Mouse (Mus musculus) frontal cortex, postnatal 14 days (tissue): ENCODE results near the gene Hnrnpl.

Experiments used
- DNase-seq, 2 experiments: peaks; one replicate each; pipeline ENCODE4 v3.0.0; 2022; ENCODE audit warnings: low spot score in 2 of 2

Gene Hnrnpl

GRCm38 (mm10) chr7:28790066-28790806 lies 18.1 kb upstream of the Hnrnpl start:
- no peak for DNase-seq

- no peak for DNase-seq
These were observed 16.6 kb upstream of the Hnrnpl start for GRCm38 (mm10) chr7:28791706-28792105.

DNA sequence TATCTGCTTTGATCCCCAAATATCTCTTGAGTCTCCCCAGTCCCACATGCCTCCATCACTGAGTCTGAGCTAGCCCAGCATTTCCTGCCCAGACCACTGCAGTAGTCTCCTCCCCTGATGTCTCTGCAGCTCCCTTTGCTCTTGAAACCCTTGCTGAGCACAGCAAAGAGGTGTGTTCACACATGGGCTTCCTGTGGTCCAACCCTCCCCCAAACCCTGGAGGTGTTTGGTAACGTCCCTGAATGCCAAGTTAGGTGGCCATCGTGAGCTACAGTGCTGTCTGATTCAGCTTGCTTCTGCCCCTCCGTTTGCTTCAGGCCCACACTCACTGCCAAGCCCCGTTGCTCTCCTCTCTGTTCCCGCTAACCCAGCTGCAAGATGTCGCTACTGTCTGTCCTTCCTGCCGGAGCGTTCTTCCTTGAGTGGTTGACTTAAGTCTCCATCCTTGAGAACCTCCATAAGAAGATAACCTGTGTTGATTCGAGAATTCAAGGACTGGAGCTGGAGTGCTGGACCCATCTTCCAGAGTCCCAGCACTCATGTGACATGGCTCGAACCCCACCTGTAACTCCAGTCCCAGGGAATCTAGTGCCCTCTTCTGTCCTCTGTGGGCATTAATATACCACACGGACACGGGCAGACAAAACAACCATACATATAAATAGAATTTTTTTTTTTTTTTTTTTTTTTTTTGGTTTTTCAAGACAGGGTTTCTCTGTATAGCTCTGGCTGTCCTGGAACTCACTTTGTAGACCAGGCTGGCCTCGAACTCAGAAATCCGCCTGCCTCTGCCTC lies 15.8 kb upstream of the Hnrnpl start:
- DNase-seq = no peak

DNA sequence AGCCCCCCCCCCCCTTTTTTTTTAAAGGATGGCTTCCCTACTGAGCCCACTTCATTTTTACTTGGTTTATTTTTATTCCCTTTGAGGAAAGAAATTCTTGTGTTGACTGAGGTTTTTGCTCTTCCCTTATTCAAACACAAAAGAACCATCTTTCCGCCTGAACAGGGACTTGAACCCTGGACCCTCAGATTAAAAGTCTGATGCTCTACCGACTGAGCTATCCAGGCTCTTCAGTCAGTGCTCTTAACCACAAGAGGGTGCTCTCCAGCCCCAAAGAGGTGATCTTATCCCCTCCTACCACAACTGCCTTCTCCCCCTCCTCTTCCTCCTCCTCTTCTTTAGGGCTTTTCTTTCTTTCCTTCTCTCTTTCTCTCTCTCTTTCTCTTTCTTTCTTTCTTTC lies 14.5 kb upstream of the Hnrnpl start:
- DNase-seq = no peak

DNA sequence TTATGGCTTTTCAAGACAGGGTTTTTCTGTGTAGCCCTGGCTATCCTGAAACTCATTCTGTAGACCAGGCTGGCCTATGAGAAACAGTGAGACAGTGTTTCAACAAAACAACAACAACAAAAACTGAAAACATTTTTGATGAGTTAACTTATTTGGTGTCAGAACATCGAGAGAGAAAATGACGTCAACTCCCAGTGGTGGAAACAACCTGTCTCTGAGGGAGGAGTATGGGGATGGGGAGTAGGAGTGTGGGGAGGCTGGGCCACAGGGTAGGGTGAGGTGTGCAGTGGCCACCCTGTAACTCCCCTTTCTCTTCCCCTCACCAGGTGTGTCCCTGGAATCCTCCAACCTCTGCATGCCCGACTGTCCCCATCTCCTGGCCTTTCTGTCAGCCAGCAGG lies 13.8 kb upstream of the Hnrnpl start:
- no peak for DNase-seq

DNA sequence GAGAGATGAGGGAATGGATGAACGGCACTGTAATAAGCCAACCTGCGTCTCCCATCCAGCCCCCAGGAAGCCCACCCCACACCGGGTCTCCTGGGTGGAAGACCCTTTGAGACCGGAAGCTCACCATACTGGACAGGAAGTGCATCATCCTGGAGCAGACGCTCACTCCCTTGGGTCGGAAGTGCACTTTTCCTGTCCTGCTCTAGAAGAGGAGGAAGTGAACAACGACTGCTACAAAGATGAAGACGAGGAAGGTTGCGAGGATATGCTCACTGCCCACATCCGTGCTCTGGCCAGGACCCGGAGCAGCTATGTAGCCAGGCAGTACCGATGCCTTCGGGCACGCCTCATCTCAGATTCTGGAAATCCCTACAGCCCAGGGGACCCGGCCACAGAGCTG lies 12.5 kb upstream of the Hnrnpl start:
- no peak for DNase-seq

DNA sequence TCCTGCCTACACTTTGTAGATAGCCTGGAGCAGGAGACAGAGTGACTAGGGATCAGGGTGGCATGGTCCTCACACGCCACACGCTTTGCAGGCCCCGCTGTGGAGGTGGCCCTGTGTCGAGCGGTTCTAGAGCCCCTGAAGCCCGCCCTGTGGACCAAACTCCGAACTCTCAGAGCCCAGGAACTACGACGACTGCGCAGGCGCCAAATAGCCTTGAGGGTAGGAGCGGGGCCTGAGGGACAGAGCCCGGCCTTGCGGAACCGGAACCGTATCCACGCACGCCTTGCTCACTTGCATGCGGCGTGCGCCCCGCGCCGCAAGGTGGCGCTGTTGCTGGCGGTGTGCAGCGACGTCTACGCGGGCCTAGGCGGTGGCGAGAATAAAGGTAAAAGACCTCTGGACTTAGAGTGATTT lies 11.8 kb upstream of the Hnrnpl start:
- DNase-seq = peak in 1 of 2 experiments; percentile 64

DNA sequence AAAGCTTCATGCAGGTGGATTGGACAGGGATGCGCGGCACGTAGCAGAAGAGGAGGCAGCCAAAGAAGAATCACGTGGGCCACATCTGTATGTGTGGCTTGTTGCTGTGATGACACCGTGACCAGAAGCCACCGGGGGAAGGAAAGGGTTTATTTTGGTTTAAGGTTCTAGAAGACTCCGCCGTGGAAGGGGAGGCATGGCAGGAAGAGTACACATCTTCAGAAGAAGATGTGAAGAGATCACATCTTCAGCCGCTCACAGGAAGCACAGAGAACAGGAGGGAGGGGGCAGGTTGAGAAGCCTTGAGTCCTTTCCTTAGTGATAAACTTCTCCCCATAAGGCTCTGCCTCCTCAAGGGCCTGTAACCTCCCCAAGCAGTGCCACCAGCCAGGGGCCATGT lies 8.3 kb upstream of the Hnrnpl start:
- DNase-seq = no peak

DNA sequence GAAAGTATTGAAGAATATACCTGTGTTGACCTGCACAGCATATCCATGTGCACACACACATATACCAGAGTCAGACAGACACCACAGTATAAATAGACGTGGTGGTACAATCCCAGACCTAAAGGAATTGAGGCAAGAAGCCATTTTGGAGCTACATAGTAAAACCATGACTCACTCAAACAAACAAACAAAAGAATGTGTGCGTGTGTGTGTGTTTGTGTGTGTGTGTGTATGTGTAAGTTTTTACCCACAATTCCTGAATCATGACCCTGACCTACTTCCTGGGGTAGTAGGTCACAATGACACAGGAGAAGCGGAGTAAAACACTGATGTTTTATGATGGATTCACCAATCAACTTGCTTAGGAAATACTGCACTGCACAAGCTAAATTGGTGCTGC lies 6.9 kb upstream of the Hnrnpl start:
- DNase-seq = no peak

GRCm38 (mm10) chr7:28801901-28802670 lies 6.3 kb upstream of the Hnrnpl start:
- DNase-seq = no peak

DNA sequence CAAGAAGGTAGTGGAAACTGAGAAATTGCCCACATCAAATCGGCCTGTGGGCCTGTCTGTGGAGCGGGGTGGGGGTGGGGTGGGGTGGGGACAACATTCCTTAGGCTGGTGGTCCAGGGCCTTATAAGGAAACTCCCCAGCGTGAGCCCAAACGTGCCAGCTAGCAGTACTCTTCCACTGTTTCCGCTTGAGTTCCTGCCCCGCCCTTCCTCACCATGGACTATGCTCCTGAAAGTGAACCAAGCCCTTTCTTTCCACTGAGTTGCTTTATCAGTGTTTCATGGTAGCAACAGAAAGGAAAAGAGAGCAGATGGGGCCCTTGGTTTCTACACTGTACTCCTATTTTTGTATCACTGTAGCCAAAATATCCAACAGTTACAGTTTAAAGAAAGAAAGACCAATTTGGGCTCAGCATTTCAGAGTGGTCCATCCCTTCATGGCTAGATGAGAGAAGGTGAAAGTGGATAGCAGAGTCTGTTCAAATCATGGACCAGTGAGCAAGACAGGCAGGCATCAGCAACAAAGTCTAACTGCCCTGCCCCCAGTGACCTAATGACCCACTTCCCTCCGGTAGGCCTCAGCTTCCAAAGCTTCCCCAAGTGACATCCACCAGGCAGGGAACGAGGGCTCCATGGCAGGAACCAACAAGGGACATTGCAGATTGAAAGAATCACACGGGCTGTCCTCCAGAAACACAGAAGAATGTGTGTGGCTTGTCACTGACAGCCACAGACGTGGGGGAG lies 5.3 kb upstream of the Hnrnpl start:
- no peak for DNase-seq

- DNase-seq = no peak
These were observed 4.6 kb upstream of the Hnrnpl start for GRCm38 (mm10) chr7:28803756-28804155.

DNA sequence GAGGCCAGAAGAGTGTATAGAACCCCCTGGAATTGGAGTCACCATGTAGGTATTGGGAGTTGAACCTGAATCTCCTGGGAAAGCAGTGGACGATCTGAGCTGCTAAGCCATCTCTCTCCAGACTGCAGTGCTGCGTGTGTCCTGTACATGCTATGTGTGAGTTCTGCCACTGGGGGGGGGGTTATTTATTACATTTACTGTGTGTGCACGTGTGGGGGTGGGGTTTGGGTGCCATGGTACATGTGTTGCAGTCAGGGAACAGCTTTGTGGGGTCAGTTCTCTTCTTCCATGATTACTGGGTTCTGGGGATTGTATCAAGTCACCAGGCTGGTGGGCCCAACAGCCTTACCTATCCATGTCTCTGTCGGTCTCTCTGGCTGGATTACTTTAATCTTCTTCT lies 1.5 kb upstream of the Hnrnpl start:
- DNase-seq = no peak

GRCm38 (mm10) chr7:28807641-28808220 lies 610 bp upstream of the Hnrnpl start:
- DNase-seq = no peak

- peak; percentile 90 to 94 for DNase-seq
These were observed 634 bp downstream of the Hnrnpl start for GRCm38 (mm10) chr7:28808957-28809393.

GRCm38 (mm10) chr7:28809401-28810089 lies 1.2 kb downstream of the Hnrnpl start:
- DNase-seq = peak in 1 of 2 experiments; percentile 52

DNA sequence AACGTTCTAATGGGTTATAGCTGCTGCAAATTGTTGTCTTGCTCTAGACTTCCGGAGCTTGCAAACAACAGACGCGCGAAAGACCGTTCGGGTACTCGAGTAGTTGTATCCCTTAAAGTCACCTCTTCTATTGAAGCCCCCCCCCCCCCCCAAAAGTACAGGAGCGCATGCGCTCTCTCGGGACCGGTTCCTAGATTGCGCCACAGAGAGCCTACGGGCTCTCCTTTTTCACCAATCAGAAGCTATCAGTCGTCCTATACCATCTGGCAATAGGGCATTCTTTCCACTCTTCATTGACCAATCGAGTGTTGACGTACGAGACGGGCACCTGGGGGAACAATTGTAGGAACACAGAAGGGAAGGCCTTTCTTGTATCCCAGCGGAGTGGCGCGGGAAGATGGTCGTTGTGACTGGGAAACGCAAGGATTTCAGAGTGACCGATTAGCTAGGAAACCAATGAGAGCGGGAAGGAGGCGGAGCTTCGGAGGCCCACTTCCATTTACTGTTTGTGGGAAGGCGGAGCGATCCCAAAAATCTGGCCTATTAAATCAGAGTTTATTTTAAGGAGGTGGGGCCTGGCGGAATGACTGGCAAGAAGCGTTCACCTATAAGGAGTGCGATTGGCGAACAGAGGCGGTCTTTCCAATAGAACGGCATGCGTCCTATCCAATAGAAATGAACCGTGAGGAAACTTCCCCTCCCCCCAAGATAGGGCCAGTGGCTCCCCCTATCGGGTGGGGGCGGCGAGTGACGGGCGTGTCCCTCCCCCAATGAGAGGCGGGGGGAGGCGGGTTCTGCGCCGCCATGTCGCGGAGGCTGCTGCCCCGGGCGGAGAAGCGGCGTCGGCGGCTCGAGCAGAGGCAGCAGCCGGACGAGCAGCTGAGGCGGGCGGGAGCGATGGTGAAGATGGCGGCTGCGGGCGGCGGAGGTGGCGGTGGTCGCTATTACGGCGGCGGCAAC lies 2.0 kb downstream of the Hnrnpl start:
- peak; percentile 96 to 99 for DNase-seq

DNA sequence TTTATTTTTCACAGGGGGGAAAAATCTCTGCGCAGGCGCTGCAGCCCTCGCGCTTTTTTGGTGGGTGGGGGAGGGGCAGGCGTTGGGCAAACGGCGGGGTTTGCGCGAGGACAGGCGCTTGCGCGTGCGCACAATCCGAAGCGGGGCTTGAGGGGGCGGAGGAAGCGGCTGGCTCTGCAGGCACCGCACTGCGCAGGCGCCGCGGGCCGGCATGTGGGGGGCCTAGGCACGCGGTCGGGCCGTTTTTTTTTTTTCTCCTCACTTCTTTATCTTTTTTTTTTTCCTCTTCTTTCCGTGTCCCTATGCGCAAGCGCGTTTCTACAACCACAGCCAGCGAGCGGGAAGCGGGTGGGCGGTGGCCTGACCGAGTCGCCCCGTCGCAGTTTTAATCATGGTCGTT lies 2.9 kb downstream of the Hnrnpl start:
- peak; percentile 79 to 83 for DNase-seq

GRCm38 (mm10) chr7:28811640-28812275 lies 3.4 kb downstream of the Hnrnpl start:
- DNase-seq = no peak
